Mouse (Mus musculus): ENCODE measurements around the gene Pop5.
A peak's percentile ranks its signal among the peaks of the same experiment; 100 is the strongest.

Gene Pop5

DNA sequence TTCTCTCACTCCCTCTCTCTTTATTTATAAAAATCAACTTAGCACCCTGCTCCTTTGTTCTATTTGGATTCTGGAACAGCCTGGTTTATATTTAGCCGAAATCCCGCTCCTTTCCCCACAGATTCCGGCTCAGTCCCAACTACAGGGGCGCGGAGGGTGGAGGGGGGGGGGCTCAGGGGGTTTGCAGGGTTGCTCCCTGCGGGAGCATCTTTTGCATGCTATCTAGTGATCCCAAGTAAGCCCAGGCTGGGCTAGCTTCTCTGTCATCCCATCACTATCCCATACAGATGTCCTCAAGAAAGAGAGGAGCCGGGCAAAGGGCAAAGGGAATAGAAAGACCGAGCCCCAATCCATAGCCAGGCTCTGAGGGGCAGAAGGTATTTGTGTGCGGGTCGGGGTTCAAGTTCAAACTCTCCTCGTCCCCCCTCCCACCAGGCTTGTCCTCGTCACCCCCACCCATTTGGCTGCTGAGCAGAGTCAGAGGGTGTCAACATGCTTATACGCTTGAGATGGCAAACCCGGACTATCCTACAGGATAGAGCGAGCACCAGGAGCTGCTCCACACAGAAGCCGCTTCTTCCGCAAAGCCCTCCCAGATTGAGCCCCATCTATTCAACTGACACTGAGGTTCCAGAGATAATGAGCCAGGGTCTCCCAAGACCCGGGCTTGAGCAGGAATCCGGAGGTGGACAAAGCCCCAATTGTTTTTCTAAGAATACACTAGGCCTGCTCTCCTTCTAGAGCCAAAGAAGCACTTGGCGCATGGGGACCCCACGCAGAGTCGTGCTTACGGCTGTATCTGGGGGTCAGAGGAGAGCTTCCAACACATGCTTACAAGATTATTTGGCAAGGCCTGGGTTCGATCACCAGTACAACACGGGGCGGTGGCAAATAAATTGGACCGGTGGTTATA is 20.1 kb upstream of the Pop5 start:
- DNase-seq, result no peak

DNA sequence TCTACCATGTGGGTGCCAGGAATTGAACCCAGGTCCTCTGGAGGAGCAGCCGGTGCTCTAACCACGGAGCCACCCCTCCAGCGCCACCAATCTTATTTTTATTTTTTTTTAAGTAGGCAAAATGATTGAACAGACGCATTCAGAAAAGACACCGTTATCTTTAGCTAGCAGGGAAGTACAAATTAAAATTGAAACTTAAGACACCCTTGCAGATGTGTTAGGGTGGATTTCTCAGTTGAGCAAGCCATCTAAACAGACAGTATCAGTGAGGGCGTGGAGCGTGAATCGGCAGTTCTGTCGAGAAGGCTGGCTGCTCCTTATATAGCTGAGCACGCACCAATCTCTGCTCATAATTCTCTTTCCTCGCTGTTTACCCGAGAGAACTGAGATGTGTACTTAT is 17.6 kb upstream of the Pop5 start:
- no peak for DNase-seq

DNA sequence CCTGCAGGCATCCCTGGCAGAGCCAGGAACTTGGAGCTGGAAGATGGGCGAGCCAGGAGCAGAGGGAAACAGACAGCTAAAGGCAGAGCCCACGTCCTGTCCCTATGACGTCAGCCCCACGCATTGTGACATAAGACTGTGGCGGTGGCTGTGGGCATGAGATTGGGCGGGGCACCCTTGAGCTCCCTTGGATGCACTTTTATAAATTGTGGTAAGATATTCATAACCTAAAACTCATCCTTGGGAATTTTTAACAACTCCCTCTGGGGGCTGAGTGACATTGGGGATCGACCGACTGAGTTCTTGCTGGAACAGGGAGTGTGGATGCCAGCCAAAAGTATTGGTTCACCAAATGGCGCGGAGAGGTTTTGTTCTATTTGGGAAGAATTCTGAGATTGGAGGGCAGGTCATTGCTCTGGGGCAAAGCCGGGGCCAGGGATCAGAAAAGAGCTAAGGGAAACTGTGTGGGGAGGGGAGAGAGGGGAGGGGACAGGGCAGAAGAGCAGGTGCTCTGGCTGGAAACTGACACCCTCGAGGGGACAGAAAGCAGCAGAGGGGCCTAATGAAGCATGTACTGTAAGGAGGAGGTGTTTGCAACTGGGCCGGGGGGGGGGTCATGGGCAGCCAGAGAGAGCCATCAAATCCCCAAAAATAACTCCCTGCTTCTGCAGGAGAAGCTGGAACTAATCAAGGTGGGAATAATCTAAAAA is 14.6 kb upstream of the Pop5 start:
- peak in 1 of 2 experiments; percentile 22 for DNase-seq

DNA sequence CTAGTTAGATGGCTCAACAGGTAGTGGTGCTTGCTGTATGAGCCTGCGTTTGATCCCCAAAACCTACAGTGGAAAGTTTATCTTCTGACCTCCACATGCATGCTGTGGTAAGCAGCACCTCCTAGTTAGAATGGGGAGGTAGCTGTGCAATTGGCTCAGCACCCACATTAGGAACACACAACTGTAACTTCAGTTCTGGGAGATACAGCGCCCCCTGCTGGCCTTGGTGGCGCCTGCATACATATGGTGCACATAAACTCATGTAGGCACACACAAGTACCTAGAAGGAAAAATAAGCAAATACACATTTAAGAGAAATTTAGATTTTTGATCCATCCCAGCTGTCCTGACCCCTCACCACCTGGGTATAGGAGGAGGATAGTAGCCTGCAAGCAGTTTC is 13.2 kb upstream of the Pop5 start:
- DNase-seq, result peak; percentile 34 to 37

DNA sequence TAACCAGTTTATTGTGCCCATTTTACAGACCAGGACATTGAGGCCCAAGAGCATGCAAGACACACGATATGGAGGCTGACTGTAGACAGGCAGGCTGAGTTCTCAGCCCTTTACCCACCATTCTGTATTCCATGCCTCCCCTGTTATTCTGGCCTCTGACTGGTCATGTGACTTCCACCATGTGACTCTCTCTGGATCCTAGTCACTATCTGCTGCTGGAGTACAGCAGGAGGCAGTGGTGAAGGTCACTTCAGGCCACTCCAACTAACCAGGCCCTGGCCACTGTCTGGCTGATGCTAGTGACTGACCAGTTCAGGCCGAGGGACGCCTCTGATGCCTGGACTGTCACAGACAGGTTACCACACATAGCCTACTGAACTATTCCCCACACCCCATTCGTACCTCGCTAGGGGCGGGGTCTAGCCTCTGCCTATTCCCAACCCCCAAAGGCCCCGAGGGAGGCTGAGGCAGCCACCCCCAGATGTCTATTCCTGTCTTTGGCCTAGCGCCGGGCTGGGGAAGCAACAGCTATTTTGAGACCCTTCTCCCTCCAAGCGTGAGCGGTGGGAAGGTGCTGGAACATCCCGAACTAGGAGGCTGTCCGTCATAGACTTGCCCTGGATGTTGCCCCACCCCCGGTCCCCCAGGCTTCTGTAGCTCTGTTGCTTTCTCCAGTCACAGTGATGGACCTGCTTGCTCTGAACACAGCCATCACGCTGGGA is 4.6 kb upstream of the Pop5 start:
- no peak for DNase-seq

DNA sequence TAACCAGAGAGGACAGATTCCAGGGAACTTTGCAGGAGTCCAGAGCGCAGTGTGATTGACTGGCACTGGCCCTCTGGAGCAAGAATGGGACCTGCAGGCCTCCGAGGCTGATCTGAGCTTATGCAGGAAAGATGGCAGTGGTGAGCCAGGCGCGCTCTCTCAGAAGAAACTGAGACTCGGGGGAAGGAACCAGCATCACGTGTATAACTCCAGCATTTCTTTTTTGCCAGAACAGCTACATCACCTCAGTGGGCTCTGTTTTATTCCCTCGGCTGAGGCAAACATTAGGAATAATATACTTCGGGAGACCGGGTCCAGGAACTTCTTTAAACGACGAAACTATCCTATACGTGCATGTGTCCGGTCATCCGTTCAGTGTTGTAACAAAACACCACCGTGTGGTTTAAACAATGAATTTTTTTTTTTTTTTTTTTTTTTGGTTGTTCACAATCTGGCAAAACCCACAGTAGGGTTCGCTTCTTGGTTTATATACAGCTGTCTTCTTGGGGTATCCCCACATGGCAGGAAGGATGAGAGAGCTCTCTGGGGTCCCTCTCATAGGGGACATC is 4.0 kb upstream of the Pop5 start:
- DNase-seq, result peak in 1 of 2 experiments; percentile 19

DNA sequence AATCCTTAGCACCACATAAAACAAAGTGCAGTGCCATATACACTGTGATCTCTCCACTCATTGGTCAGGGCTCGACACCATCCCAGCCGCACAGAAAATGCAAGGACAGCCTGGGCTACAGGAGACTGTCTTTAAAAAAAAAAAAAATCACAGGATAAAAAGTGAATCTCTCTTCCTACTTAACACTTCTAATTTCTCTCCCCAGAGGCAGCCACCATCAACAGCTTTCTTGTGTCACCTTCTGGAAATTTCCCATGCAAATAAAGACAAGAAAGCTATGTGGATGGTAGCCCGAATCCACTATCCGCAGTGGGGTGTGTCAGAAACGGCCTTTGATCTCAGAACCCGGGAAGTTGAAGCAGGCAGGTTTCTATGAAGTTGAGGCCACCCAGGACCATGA is 3.1 kb upstream of the Pop5 start:
- DNase-seq, result no peak

DNA sequence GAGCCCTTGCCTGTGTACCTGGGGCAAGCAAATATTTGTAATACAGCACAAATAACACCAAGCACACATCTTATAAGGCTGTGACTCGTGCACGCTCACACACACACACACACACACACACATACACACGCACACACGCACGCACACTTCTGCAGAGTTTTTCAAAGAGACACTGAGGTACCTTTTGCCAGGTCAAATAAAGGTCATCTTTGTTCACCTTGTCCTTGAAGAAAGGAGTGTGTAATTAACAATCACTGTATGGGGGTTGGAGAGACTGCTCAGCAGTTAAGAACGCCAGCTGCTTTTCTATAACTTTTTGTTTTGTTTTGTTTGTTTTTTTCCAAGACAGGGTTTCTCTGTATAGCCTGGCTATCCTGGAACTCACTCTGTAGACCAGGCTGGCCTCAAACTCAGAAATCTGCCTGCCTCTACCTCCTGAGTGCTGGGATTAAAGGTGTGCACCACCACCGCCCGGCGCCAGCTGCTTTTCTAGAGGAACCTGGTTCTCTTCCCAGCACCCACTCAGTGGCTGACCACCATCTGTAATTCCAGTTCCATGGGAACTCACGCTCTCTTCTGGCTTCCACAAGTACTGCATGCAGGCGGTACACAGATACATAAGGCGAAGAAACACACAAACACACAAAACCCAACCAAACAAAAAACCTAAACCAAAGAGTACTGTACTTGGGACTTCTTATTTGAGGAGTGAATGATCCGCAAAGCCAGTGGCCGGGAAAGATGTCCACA is 2.4 kb upstream of the Pop5 start:
- DNase-seq, result no peak

DNA sequence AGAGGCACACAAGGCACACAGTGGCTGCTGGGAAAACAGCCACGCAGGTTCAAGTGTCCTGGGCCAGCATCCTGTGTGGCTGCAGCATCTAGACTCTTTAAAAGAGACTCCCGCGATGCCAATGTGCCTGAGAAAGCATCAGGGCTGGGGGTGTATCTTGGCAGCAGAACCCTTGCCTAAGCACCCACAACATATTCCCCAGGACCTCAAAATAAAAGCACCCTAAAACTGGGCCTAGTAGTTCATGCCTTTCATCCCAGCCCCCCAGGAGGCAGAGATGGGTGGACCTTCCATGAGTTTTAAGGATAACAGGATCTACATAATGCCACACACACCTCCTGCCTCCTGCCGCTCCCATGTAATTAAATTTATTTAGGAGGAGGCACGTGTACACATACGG is 1.1 kb upstream of the Pop5 start:
- no peak for DNase-seq

DNA sequence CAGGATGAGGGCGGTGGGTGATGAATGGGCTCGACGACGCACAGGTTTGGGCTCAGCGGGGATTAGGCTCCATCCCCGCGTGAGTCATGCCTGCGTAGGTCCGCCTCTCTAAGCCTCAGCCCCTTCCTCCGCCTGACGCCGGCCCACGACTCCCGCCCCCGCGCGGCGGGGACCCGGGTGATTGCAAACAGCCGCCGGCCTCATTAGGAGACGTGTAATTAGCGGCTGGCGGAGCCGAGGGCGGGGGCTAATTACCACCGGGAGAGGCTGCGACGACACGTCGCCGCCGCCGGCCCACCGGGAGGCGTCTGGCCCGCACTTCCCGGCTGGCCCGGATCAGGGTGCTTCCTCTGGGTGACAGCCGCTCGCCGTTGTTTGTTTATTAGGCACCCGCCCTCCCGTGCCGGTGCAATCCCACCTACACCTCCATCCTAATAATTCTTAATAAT is 289 bp upstream of the Pop5 start:
- DNase-seq, result peak; percentile 51 to 55

DNA sequence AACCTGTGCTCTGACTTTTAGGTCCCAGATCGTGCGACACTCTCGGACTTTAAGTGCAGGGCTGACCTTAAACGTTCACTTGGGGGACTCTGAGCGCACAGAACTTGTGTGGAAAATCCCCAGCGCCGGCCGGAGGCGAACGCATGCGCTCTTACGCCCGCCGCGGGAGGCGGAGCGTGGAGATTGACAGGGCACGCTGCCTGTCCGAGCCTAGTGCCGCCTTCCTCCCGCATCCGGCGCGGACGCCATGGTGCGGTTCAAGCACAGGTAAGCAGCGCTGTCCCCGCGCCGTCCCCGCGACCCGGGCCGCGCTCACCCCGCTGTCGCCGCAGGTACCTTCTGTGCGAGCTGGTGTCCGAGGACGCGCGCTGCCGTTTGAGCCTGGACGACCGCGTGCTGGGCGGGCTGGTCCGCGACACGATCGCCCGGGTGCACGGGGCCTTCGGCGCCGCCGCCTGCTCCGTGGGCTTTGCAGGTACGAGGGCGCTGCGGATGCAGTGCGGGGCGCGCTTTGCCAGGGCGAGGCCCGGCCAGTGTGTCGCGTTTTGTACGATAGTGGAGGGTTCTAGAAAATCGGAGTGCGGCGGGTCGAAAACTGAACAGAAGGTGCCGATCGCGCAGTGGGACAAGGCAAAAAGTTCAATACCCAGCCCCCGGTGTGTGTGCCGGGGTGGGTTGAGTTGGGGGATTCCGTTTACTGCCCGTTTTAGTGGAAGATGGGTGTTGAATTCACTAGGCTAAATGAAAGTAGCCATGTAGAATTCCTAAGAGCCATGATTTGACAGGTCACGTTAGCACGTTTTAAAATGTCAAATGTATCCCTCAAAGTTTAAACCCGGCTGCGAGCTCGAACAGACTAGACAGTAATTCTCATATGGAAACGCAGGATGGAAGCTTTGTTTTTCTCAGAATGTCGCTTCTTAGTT is 2.4 kb downstream of the Pop5 start:
- DNase-seq, result peak; percentile 92 to 93

DNA sequence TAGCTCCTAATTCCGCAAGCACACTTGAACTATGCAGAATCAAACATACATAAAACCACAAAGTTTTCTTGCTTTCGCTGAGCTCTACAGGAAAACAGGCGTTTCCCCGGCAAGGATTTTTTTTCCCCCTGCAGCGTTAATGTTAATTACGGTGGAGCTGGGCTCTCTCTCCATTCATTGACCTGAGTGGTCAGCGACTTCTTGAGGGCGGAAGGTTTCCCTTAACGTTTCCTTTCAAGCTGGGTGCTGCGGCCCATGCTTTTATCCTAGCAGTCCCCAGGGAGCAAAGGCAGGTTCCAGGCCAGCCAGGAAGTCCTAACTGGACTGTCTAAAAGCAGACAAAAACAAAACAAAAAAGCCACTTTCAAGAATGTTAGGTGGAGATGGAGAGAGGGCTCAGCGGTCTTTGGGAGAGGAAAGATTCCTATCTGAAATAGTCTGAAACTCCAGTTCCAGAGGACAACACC is 3.1 kb downstream of the Pop5 start:
- DNase-seq, result no peak

DNA sequence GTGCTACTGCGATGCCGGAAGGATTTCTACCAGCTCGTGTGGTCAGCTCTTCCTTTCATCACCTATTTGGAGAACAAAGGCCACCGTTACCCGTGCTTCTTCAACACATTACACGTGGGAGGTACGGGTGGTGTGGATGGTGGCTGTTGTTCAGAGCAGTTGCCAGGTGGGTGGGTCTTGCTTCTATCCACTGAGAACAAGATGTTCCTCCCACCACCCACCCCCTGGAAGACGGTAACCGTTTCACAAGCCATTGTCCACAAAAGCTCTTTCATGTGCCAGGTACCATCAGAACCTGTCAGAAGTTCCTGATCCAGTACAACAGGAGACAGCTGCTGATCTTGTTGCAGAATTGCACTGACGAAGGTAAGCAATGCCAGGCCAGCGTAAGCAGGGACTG is 4.6 kb downstream of the Pop5 start:
- DNase-seq, result no peak

DNA sequence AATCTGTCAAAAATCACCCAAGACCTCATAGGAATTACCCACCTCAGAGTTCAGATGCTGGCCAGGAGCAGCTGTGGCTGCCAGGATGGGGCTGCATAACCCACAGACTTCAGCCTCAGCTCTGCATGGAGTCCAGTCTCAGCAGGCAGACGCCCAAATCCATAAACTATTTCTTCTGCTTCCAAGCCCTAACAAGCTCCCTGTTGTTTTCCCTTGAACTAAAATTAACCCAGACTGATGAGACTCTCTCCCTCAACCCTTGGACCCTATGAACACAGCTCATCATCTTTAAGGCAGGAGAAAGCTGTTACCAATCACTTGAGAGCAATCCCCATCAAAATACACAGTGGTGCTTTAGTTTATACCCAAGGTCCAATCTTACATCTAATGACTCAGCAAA is 19.8 kb downstream of the Pop5 start:
- no peak for DNase-seq

DNA sequence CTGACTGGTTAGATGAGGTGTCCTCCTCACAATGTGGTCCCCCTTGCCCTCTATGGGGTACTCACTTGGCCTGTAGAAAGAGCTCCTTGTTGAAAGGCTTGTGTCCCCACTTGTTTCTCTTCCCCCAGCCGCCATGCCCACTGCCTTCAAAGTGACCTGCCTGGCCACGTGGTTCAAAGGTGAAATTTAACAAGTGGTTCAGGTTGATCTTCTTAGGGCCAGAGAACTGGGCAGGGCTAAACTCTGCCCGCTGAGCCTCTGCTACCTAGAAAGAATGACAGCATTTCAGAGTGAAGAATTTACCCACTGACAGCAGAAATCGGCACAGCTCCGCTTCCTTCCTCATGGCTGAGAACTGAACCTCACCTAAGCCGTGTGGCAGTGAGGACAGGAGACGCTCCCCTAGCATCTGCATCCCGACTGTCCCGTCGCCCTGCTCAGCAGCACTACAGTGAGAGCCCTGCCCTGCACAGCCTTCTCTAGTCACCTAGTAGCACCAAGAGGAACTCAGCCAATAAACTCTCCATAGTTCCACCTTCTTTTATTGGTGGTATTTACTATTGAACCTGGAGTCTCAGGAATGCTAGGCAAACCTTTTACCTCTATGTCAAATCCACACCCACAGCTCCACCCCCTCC is 21.4 kb downstream of the Pop5 start:
- DNase-seq, result no peak

DNA sequence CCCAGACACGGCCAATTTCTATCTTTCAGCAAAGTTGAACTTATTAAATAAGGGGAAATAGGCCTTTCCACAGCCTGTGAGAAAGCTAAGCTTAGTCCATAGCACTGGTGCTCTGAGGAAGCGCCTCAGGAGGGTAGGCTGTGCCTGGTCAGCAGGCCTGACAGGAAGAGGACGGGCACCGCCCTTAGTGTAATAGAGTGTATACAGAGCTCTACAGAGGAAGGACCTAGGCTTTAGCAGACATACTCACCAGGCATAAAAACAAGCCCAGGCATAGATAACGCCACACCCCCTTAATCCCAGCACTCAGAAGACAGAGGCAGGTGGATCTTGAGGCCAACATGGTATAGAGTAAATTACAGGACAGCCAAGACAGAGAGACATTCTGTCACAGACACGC is 24.7 kb downstream of the Pop5 start:
- no peak for DNase-seq

DNA sequence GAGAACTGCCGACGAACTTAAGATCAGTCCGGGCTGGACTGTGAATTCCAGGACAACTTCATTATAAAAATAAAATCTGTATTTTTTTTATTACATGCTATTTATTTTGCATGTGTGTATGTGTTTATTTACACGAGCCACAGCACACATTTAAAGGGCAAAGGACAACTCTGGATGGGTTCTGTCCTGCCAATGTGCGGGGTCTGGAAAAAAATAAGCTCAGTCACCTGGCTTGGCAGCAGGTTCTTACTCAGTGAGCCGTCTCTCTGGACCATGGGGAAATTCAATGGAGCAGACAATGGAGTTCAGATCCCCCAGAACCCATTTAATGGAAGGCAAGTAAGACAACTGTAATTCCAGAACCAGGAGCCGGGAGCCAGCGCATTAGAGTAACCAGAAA is 25.5 kb downstream of the Pop5 start:
- no peak for DNase-seq

DNA sequence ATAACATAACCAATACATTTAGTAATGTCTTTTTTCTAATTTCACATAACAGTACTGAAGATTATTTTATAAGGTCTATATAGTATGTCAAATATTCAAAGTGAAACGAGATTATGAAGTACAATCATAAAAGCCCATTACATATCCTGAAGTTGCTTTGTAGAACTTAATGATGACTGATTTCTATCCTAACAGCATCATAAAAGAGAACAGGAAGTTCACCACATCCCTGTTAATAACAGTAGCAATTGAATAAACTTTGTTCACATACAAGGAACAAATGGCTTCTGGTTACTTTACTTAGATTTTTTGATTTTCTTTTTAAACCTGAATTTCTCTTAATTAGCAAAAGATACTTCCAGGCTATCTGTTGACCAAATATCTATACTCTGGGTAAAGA is 26.2 kb downstream of the Pop5 start:
- no peak for DNase-seq

DNA sequence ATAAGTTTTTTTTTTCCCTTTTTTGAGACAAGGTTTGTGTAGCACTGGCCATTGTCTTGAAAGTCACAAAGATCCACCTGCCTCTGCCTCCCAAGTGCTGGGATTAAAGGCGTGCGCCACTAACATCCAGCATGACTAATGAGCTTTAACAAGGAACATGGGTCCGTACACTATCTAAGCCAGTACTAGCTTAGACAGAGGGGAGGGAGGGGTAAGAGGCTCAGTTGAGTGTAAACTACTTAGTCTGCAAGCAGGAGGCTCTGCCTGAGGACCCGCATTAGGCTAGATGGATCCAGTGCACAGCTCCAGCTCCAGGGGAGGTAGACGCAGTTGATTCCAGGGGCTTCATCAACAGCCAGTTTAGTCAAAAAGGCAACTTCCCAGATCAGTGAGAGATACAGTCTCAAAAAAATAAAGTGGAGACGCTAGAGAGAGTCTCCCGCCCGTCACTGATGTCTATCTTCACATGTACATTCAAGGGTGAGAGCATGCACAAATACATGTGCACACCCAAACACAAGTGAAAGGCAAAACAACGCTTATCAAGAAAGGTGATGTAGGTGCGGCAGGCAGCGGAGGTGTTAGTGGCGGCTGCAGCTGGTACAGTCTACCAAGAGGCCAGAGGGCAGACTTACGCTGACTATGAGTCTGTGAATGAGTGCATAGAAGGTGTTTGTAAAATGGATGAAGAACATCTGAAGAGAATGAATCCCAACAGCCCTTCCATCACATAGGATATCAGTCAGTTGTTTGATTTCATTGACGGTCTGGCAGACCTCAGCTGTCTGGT is 27.1 kb downstream of the Pop5 start:
- no peak for DNase-seq

DNA sequence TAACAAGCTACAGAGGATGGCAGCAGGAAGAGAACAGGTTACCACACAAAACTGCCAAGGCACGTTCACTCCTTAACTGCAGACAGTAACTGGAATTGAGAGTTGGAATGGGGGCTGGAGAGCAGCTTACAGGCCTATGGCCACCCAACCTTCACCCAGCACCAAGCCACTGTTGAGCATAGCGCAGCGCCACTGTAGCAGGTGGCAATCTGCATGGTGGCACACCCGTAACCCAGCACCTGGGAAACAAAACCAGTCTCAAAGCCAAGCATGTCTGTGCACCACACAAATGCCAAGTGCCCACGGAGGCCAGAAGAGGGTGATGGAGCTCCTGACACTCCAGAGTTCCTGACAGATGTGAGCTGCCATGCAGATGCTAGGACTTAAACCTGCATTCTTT is 30.7 kb downstream of the Pop5 start:
- no peak for DNase-seq
